Mouse (Mus musculus) activated CD4-positive, CD25-positive, alpha-beta regulatory T cell, adult 4 months (primary cell): Measurements from ENCODE around the gene Itgb8. TPM values are rescaled to one million over a fixed set of nuclear protein-coding genes. Genes with fewer than 3 reads are reported as not detected.

Experiments
- ATAC-seq: one replicate; pipeline ENCODE4 v1.8.0; 2017
- polyA plus RNA-seq, 2 experiments: library from polyadenylated mRNA; unstranded; fragments of 100-300 nt; shearing (Covaris generic); gene quantifications; one replicate each; pipeline ENCODE4 v1.2.1; 2017

Itgb8 gene
- polyA plus RNA-seq = 10 to 100 TPM; 11.3 to 15.6 TPM

DNA sequence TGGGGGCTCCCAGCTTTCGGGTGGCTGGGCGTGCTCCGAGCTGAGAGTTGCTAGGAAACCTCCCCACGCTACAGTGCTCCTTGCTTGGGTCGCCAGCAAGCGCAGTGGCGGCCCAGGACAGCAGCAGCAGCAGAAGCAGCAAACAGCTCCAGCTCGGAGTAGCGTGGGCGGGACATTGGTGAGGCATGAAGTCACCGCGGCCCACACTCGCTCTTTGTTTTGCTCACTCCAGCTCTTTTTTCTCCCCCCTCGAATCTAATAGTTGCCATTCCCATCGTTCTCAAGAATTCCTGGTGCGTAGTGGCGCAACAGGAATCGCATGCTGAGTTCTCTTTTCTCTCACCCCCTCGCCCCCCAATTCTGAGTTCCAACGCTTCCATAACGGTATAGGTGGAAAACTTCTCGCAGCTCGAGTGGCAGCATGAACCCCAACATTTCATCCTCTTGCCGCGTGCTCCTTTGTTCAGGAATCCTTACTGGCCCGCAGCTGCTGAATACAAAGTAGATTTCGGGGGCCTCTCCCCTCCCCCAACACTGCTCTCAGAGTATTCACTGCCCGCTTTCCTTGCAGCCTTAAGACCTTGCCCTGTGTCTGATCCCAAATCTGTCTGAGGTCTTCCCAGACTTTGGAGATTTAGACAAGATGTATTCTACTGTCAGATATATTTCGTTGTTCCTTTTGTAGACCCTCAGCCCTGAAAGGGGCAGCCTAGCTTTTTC is at the start of gene Itgb8:
Gene Itgb8 (minus strand): TSS at position 107 of the 720 bp plus-strand sequence.
- ATAC-seq = peak; percentile 78

DNA sequence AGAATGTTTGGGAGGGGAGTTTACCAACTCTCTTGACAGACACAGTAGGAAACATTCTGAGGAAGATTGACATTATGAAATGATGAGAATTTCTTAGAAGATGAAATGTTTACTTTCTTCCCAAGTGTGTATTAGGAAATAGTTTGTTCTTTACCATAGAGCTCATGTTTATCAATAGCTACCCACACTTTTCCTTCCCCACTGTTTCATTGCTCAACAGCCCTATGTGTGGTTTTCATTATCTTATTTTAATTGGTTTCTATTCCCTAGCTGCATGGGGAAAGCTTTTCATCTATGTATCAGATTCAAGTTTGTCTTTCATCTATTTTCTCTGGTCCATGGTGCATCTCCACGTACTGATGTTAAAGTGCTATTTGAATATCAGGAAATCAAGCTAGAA is 37.7 kb upstream of the Itgb8 start:
- no peak for ATAC-seq

DNA sequence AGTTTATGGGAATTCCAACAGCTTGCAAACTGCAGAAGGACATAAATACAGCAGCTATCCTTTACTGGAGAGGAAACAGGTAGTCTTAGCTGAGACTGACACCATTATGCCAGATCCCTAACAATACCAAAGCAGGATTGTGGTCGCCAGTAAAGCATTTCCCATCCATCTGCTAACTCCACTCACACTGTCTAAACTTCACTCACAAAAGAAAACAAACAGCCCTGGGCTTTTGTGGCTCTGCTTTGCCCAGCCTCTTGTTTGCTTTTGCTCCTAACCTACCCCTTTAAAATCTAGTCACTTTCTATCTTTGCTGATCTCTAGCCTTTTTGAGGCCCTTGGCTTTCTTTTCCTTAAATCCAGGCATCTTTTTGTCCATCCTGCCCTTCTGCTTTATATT is 35.0 kb upstream of the Itgb8 start:
- no peak for ATAC-seq

DNA sequence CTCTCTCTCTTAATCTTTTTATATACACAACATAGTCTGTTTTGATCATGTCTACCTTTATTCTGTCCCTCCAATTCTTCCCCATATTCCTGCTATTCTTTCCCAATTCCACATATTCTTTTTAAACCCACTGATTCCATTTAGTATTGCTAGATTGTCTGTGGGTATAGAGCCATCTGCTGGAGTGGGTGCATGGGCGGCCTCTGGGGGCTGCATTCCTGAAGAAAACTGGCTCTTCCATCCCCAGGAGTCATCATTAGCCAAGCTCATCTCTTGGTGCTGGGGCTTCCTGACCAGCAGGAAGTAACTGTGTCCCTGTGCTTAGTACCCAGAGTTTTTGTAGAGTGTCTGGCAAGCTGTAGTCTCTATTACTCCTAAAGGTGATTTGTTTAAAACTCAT is 33.4 kb upstream of the Itgb8 start:
- no peak for ATAC-seq

DNA sequence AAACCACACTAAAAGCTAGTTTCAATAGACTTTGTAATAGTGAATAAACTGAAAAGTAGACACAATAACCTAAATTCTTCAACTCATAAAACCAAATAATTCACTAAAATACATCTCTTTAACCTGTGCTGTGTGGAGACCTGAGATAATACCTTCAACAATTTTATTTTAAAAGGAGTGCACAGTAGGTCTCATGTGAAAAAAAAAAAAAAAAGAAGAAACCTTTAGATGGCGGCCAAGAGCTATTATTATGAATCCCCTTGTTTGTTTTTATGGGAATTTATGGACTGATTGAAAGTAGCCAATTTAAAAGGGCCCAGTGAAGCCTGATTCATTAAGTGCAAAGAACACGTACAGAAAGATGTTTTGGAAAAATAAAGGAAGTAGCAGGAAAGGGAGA is 31.4 kb upstream of the Itgb8 start:
- ATAC-seq = no peak

DNA sequence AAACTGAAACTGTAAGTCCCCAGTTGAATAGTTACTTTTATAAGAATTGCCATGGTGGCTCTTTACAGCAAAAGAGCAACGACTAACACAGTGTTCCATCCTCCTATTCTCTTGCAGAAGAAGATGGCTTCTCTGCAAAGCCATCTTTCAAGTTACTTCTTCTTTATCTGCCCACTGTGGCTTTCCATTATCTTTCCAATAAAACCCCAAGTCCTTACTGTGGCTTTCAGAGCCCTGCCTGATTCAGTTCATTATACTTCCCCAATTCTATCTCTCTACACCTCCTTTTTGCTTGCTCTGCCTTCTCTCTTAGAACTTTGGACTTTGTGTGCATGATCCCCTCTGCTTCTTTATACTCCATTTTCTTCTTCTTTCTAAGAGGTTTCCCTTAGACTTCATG is 30.1 kb upstream of the Itgb8 start:
- no peak for ATAC-seq

DNA sequence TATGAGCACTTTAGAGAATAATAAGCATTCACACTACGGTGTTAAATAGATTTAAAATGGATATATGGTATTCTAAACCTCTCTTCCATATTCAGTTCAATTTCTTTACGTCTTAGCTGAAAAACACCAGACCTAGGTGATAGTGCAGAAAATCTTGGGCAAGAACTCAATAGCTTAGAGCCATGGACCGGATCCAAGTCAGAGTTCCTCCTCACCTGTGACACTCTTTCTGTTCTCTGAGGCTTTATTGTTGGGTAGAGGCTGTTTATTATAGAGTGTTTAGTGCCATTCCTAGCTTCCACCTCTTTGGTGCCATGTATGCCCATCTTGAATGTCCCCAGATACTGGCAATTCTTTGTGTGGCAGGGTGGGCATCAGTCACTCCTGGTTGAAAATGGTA is 25.9 kb upstream of the Itgb8 start:
- ATAC-seq = no peak

DNA sequence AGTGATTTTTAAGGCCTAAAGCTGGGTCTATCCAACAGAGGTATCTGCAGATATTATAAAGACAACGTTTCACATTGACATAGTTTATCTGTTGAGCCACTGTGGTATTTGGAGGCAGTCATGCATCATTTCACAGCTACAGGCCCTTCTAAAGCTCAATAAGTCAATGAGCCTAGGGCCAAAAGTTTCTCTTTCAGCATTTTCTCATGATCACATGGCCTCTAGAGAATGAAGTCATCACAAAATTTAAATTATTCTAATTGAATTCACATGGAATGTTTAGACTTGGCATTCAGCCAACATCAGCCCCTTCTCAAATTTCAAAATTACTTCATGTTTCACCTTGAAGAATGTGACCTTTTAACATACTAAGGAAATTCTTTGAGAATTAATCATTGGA is 10.0 kb upstream of the Itgb8 start:
- no peak for ATAC-seq

DNA sequence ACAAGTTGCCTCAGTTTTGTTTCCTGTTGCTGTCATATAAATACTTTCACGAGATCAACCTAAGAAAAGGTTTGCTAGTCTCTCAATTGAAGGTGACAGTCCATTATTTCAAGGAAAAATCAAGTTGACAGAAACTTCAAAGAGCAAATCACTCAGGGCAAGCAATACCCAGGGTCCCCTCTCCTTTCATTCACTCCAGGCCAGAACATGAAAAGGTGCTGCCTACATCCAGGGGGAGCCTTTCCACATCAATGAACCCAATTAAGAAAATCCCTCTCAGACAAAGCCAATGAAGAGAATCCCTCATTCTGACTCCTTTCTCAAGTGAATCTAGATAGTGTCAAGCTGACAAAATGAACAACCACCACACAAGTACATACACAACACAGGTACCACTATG is 2.5 kb upstream of the Itgb8 start:
- no peak for ATAC-seq

DNA sequence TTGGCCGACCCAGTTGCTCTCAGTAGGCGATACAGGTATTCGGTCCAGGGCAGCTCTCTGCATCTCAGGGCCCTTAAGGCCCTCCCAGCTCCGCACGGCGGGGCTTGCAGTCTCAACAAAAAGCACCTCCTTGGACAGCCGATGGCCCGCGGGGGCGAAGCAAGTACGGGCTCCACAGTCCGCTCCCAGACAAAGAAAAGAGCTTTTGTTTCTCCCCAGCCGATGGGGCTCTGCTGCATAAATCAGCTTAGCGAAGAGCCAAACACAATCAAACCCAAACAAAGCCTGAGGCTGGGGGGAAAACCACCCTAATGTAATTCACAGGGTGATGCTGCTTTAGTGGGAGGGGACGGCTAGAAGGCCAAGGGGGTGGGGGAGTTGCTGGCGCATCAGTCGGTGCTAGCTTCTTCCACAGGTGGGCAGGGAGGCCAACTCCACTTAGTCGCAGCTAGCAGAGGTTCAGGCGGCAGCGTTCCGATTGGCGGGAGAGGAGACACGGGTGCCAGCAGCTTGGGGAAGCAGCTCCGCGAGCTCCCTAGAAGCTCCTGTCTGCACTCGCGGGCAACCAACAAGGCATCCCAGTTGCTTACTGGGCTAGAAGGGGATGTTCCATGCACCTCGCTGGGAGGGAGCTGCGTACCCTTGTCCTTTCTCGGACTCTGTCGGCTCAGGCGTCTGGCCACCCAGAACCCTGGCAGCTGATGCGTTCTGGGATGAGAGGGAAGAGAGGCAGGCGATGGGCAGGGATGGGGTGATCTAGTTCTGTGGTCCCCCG is 494 bp downstream of the Itgb8 start:
- ATAC-seq = peak; percentile 55

DNA sequence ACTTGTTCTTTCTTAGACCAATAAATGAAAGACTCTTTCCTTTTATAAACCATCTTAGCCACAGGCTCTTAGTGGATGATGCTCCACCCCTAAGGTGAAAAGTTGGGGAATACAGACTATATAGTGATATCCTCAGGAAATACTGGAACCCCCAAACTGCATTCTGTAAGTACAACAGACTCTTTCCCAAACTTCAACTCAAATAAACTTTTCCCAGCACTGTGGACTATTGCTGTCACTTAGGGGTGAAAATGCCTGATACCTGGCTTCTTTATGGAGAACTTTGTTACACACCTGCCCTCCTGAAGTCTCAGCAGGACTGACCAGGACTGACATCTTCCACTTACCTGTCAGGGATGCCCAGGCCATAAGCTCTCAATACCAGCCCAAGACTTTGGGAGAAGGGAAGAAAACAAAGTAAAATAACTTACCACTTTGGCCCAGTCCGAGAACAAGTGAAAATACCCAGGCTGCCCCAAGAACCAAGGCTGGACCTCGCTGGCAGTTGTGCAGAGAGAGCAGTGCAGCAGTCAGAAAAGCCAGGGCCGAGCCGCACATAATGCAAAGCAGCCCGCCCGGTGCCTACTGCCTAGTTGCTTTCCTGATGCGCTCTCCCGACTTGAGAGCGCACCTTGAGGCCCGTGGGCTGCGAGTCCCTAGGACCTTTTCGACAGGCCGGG is 1.2 kb downstream of the Itgb8 start:
- ATAC-seq = peak; percentile 22

DNA sequence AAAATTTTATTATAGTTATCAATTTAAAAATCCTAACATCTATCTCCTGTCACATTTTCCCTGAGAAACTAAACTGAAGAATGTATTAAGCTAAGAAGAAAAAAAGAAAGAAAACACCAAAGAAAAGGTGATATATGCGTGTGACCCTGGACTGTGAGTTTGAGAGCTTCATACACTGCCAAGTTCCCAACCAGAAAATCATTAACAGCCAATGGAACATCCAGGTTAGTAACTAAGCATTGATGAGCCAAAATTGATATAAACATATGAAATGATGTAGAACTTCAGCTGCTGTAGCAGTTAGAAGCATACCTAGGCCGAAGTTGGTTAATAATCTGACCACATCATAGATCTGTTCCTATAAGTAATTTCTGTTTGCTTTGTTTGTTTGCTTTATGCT is 6.8 kb downstream of the Itgb8 start:
- no peak for ATAC-seq

DNA sequence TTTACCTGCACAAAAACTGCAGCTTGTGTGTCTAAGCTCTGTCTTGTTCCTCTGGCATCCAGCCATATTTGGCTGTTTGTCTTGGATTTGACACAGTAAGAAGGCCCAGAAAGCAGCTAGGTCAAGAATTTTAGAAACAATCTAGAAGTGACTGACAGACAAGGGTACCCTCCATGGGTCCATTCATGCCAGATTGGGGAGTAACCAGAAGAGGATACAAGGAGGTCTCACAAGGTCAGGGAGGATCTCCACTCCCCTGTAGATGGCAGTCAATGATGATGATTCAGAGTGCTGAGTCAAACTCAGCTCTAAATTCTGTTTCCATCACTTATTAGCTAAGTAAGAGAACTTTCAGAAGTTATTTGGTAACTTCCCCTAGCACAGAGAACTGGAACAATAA is 8.2 kb downstream of the Itgb8 start:
- ATAC-seq = peak; percentile 72

DNA sequence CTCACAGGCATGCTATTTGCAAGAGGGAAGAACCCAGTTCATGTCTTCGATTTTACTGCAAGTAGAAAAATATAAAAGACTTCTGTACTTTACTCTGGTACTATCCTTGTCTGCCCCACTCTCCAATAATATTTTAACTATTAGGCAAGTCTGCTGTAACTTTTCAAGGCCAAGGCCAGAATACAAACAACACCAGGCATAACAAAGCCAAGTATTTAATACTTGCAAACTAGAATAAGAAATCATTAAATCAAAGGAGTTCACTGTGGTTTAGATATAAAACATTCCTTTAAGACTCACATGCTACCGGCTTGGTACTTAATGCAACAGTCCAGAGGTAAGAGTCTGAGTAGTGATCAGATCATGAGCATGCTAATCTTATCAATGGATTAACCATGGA is 9.0 kb downstream of the Itgb8 start:
- ATAC-seq = no peak

DNA sequence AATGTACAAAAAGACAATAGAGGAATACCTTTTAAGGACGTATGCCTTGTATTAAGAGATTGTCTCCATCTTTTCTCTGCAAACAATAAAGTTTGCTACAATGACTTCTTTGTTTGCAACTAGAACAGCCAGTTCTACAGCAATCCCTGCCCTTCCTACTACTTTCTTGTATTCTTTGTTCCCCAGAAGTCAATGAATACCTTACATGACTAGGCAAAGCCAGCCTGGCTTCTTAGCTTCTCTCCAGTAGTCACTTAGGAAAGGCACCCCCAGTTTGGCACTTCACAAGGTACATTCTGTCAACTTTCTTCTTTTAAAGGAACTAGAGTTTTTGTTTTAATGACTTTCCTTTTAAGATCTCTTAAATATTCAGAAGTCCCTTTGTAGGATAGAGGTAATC is 10.7 kb downstream of the Itgb8 start:
- no peak for ATAC-seq

DNA sequence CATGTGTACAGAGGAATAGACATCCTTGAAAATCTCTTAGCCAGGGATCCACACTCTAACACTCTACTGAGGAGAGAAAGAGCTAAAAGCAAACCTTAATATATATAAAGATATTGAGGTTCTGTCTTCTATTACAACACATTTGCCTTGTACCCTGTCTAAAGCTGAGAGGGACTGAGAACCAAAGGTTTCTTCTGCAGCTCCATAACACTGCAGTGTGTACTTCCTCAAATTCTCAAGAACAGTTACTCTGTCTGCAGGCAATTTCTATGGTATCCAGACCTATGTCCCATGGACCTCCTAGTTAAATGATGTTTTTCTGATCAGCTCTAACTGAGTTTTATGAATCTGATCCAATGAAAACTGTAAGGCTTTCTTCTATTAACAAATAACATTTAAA is 13.9 kb downstream of the Itgb8 start:
- no peak for ATAC-seq

DNA sequence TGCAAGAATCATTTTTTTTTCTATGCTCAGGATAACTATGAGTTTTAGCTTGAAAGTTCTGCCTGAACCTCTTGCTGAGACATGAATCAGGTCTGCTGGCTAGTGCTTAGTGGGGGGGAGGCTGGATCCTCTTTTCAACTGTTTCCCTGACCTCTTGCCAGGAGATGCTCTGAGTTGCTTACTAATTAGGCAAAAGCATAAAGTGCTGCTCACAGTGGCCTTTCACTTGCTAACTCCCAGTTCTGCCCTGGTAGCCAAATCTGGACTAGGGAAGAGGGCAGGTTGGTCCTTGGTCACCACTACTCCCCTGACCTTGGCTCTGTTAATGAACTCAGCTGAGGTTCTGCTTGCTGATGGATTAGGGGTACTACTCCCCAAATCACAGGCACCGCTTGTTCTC is 19.2 kb downstream of the Itgb8 start:
- ATAC-seq = no peak

DNA sequence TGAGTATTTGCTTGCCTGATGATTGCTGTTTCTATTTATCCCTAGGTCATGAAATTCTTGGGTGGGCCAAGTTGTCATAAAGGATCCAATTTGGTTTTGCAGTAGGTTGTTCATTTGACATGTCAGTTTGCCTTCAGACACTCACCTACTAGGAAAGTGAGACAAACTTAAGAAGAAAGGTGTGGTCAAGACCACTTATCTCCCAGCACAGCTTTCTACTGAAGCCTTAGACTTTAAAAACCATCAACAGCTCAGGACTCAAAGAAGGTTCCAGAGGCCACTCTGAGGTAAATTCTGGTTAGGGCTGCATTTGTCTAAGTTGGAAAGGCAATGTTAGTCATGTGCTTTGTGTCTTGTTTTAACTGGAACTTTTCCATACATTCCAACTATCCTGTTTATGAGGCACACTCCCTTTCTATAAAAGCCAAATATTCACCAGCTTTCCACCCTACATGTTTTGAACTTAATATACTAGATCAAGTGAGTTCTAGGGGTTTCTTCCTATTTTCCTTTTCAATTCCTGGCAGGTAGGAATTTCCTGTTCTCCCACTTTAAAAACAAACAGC is 20.8 kb downstream of the Itgb8 start:
- ATAC-seq = no peak

DNA sequence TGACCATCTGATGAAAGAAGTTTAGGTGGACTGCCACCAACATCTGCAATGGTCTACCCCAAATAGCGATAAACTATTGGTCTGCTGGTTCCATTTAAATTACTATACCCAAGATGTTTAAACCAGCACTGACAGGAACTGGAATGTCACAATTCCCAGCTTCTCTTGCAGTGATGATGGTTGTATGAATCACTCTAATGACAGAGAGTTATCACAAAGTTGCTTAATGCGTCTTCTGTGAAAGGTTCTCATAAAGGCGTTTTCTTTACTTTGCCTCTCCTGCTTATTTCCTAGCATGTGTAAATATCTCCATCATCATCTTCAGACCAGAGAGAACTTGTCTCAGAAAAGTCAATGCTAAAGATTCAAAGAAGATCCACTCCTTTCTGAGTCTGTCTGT is 23.4 kb downstream of the Itgb8 start:
- no peak for ATAC-seq

DNA sequence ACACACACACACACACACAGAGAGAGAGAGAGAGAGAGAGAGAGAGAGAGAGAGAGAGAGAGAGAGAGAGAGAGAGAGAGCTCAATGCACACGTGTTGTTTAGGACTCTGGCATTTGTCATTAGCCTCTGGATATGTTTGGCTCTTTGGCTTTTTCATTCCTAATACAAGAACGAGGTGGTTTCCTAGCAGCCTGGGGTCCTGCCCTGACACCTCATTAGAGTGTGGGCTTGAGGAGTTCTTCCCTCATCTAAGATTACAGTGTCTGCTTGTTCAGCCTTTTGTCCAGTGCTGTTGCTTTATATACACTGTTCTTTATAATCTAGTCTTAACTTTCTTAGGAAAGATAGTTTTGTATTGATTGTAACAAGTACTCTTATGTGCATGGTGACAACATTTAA is 27.1 kb downstream of the Itgb8 start:
- ATAC-seq = no peak

DNA sequence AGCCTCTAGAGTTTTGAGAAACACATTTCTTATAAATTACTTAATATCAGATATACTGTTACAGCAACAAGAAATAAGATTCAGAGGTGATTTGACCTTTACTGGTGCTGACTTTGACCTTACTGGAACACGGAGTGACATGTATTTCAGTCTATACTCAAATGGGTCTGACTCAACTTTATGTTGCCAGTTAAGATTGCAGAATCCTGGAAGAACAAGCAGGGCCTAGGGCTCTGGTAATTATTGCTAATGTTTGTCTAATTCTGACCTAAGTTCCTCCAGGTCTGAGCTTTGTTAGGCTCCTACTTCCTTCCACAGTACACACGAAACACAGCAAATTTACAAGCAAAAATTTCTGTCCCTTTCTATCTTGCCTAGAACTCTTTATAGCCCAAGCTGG is 28.0 kb downstream of the Itgb8 start:
- ATAC-seq = no peak

DNA sequence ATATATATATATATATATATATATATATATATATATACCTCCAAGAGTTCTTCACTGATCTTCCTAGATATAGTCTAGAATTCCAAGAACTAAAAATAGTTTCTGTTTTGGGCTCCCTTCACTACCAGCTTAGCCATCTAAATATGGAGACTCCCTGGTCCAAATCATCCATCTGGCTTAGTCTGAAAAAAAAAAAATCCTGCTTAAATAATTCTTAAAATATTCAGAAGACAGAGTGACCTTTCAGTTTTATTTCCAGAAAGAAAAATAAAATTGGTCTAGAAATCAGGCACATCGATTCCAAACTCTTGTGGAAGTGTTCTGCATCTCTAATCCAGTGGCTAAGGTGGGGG is 28.6 kb downstream of the Itgb8 start:
- ATAC-seq = no peak

DNA sequence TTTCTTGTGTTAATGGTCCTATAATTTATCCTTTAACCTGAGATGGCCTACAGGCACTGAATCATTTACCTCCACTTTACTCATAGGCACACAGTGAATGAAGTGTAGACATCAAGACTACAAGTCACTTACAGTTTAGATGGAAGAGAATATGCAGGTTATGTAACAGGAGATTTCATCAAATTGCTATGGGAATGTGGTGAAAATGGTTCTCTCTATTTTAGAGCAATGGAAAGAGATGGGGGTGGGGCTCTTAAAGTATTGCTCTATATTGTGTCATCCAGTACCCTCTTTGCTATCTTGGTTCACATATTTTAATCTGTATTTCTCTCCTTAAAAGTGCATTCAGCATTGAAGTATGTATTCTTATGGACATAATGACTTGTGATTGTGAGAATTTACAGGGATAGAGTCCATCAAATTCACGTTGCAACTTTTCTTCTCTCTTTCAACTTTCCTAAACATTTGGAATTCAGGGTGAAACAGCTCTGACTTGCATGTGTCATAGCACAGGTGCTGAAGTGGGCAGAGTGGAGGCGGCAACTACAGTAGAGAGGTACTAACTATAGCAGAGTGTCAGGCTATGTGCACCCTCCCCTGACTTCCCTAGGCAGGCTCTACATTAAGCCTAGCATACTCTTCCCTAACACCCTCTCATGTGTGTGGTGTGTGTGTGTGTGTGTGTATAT is 29.1 kb downstream of the Itgb8 start:
- no peak for ATAC-seq
